Mouse (Mus musculus) B cell, adult 2 months (primary cell): ENCODE results near the gene Rnf212b.

Experiments used
- DNase-seq, 2 experiments: peaks; one replicate each; pipeline ENCODE4 v3.0.0; 2022

The Rnf212b gene

GRCm38 (mm10) chr14:54876539-54877047 lies 62.7 kb downstream of the Rnf212b start:
- peak; percentile 66 to 73 for DNase-seq

- peak; percentile 54 to 58 for DNase-seq
Observed at GRCm38 (mm10) chr14:54877048-54877715, 63.2 kb downstream of the Rnf212b start, which contains the start of gene Ppp1r3e. Gene Ppp1r3e (minus strand): TSS chr14:54877550.

GRCm38 (mm10) chr14:54883154-54884021 lies 69.4 kb downstream of the Rnf212b start, which contains the start of the genes Bcl2l2 and Gm20521:
Gene Bcl2l2 (plus strand): TSS chr14:54883377.
Gene Gm20521 (plus strand): TSS chr14:54883441.
- peak; percentile 25 to 34 for DNase-seq

GRCm38 (mm10) chr14:54884022-54884712 lies 70.2 kb downstream of the Rnf212b start:
- DNase-seq = no peak

- no peak for DNase-seq
Observed at GRCm38 (mm10) chr14:54885309-54885708, 71.4 kb downstream of the Rnf212b start.

- DNase-seq = no peak
Observed at GRCm38 (mm10) chr14:54892200-54892599, 78.3 kb downstream of the Rnf212b start, which contains the start of gene Pabpn1. Gene Pabpn1 (plus strand): TSS chr14:54892500.

GRCm38 (mm10) chr14:54893651-54894181 lies 79.8 kb downstream of the Rnf212b start:
- DNase-seq = peak; percentile 94 to 96

GRCm38 (mm10) chr14:54894296-54895151 lies 80.6 kb downstream of the Rnf212b start:
- DNase-seq = peak; percentile 41 to 66

- DNase-seq = no peak
Observed at GRCm38 (mm10) chr14:54897445-54897844, 83.5 kb downstream of the Rnf212b start.

DNA sequence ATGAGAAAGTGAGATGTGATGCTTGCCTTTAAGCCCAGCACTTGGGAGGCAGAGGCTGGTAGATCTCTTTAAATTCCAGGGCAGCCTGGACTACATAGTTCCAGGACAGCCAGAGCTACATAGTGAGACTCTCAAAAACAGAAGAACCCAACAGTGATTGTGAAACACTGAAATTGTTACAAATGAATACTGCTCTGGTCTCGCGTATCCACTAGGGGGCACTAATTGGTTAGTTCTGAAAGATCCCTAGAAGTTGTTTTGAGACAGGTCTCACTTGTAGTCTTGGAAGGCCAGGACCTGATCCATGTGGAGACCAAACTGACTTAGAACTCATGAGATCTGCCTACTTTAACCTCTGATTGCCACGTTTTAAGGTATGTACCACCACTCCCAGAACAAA lies 86.4 kb downstream of the Rnf212b start:
- DNase-seq = peak; percentile 67 to 72

DNA sequence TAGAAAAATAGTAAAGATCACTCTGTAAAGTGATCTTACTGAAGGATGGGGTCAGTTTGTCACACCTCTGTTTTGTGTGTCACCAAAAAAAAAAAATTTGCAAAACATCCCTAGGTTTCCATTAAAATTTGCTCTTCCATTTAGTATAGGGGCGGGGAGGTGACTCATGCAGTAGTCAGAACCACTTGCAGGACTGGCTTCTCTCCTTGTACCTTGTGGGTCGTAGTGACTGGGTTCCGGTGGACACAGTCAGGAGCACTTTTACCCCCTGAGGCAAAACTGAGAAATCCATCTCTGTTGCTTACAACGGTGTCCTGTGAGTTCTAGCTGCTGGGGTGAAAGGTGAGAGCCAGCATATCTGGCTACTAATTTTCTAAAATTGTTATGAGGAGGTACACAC lies 89.7 kb downstream of the Rnf212b start:
- DNase-seq = no peak
